Mouse (Mus musculus) erythroblast, embryonic 14.5 days (primary cell): ENCODE data around the gene Abcc10. TPM values are rescaled to one million over a fixed set of nuclear protein-coding genes. Genes with fewer than 3 reads are reported as not detected.
A peak's percentile ranks its signal among the peaks of the same experiment; 100 is the strongest.

Experiments used
- H3K27me3 ChIP-seq: 2 replicates; pipeline ENCODE4 v1.6.1; 2012; ENCODE audit warnings: inconsistent platforms; ENCODE audit not compliant: control insufficient read depth
- H3K36me3 ChIP-seq: 2 replicates; pipeline ENCODE4 v1.6.1; 2012; ENCODE audit warnings: mild to moderate bottlenecking, inconsistent platforms; ENCODE audit not compliant: control insufficient read depth
- H3K4me1 ChIP-seq: 2 replicates; pipeline ENCODE4 v1.6.1; 2012; ENCODE audit warnings: inconsistent platforms; ENCODE audit not compliant: control insufficient read depth
- H3K4me3 ChIP-seq: replicated peaks from 2 replicates; pipeline ENCODE3; 2012; ENCODE audit warnings: moderate library complexity, mild to moderate bottlenecking, inconsistent platforms
- H3K9me3 ChIP-seq: 2 replicates; pipeline ENCODE4 v1.6.1; 2012; ENCODE audit warnings: low read length, inconsistent platforms, mixed read lengths; ENCODE audit not compliant: control insufficient read depth
- GATA1 ChIP-seq: IDR thresholded peaks from 2 replicates; pipeline ENCODE4 v1.6.1; 2012; ENCODE audit warnings: low read length, inconsistent platforms, mixed read lengths
- TAL1 ChIP-seq: IDR thresholded peaks from 3 replicates; pipeline ENCODE4 v1.6.1; 2012; ENCODE audit warnings: low read length, inconsistent platforms, mixed read lengths
- polyA plus RNA-seq: library from polyadenylated mRNA; stranded (reverse); fragments of >175 nt; gene quantifications from 2 replicates; pipeline ENCODE4 v1.2.3, GENCODE M21; 2012

The Abcc10 gene
- polyA plus RNA-seq, result 0.17 and 0.34 TPM in 2 replicates

DNA sequence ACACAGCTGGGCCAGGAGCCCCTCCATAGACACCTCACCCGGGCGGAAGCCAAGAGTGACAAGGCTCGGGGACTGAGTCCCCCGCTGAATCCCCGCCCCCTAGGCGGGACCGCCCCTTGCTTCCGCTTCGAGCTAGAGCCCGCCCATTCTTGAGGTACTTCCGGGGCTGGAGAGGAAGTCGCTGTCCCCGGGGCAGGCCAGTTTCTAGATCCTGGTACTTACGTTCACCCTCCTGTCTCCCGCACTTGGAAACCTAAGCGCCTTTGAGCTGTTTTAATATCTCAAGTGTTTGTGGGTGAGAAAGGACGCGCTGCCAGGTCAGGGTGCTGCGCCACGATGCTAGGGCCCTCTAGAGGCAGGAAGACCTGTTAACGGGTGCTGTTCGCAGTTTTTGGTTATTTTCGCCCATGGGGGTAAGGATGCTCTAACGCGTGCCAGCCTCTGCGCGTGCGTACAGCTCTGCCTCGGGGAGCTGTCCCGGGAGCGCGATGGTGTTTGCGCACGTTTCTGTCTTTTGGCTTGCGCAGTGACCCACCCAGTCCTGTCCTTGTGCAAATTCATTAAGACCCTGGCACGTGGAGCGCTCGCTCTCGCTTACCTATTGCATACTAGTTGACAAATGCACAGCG is at the start of gene Abcc10:
Gene Abcc10 (minus strand): TSS at position 447 of the 629 bp plus-strand sequence.
- H3K9me3 ChIP-seq, result no peaks in the 10 kb centered on the region
- peaks cover 43% of the 10 kb centered on the region for H3K4me1 ChIP-seq
- H3K36me3 ChIP-seq, result peaks cover 9% of the 10 kb centered on the region
- H3K27me3 ChIP-seq, result no peaks in the 10 kb centered on the region
- H3K4me3 ChIP-seq, result peak within 1 kb of the TSS; percentile 88
- no peak for TF ChIP-seq GATA1
- no peak for TF ChIP-seq TAL1

DNA sequence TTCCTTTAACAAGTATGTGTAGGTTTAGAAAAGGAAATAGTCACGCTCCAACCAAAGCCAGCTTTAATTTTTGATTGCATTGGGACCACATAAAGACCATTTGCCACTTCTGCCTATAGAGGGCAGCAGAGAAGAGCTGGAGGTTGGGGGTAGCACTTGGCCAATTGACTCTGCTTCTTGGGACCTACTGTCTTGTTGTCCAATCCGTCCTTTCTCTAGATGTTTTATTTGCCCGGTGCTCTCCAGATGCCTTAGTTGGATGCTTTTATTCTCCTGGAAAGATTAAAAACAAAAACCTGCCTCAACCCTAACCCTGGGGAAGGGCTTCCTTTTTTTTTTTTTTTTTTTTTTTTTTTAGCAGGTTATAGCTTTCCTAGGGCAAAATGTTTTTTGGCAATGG is 43.6 kb upstream of the Abcc10 start:
- H3K4me3 ChIP-seq, result no peak overlapping the region
- no peaks in the 10 kb centered on the region for H3K36me3 ChIP-seq
- no peak for TF ChIP-seq TAL1
- no peak for TF ChIP-seq GATA1
- H3K4me1 ChIP-seq, result no peaks in the 10 kb centered on the region
- H3K27me3 ChIP-seq, result no peaks in the 10 kb centered on the region
- no peaks in the 10 kb centered on the region for H3K9me3 ChIP-seq

DNA sequence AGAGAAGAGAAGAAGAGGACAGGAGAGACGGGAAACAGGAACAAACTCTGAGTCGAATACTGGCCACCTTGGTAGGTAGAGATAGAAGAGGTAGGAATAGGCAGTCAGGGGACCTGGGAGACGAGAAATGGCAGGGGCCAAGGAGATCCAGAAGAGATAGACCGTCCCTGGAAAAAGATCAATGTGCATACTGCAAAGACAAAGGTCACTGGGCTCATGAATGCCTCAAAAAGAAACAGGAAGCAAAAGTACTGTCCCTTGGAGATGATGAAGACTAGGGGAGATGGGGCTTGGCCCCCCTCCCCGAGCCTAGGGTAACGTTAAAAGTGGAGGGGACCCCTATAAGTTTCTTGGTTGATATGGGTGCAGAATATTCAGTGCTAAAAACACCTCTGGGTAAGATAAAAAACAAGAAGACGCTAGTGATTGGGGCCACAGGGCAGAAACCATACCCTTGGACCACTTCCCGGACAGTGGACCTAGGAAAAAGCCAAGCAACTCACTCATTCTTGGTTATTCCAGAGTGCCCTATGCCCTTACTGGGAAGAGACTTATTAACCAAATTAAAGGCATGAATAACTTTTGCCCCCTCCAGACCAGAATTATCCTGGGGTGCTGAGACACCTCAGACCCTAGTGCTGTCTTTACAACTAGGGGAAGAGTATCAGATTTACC is 23.0 kb upstream of the Abcc10 start:
- H3K27me3 ChIP-seq, result no peaks in the 10 kb centered on the region
- peaks cover 47% of the 10 kb centered on the region for H3K9me3 ChIP-seq
- no peak overlapping the region for H3K4me3 ChIP-seq
- no peak for TF ChIP-seq TAL1
- H3K36me3 ChIP-seq, result no peaks in the 10 kb centered on the region
- no peaks in the 10 kb centered on the region for H3K4me1 ChIP-seq

DNA sequence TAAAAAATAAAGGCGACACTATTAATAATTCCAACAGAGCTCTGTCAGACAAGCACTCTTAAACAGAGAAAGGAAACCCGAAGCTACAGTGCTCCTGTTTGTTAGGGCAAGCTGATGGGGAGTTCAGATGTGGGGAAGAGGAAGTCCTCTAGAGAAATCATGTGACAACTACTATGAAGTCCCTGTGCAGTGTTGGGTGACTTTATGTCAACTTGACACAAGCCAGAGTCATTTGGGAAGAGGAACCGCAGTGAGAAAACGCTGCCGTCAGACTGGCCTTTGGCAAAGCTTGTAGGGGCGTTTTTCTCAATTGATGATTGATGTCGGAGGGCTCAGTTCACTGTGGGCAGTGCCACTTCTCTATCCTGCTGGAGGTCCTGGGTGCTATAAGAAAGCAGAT is 13.1 kb upstream of the Abcc10 start:
- H3K4me1 ChIP-seq, result no peaks in the 10 kb centered on the region
- no peak for TF ChIP-seq GATA1
- no peak for TF ChIP-seq TAL1
- H3K9me3 ChIP-seq, result peaks cover 25% of the 10 kb centered on the region
- no peaks in the 10 kb centered on the region for H3K36me3 ChIP-seq
- H3K27me3 ChIP-seq, result no peaks in the 10 kb centered on the region; the same call in 1 of the 2 replicates
- no peak overlapping the region for H3K4me3 ChIP-seq

DNA sequence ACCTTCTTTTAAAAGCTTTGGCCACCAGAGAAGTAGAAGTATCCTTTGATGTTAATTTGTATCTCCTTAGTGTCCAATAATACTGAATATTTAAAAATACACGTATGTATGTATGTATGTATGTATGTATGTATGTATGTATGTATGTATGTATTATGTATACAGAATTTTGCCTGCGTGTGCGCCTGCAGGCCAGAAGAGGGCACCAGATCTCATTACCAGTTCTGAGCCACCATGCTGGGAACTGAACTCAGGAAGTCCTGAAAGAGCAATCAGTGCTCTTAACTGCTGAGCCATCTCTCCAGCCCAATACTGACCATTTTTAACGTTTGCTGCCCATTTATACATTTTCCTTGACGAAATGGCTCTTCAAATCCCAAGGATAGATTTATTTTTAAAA is 8.3 kb upstream of the Abcc10 start:
- TF ChIP-seq TAL1, result no peak
- TF ChIP-seq GATA1, result no peak

DNA sequence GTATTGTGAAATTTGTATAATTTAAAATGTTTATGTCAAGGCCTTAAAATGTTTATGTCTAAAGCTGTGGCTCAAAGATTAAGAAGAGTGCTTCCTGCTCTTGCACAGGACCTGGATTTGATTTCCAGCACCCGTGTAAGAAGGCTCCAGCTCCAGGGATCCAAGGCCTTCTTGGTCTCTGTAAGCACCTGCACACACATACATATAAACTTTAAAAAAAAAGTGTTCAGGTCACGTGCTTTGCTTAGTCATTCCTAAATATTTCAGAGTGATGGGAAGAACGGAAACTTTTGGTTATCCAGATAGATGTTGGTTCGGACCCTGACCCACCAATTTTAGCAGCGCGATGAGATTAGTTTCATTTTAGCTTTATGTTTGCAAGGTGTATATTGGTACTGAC is 571 bp upstream of the Abcc10 start:
- Histone ChIP-seq H3K9me3 (peaks cover 2% of the 10 kb centered on the region), H3K27me3 (no peaks in the 10 kb centered on the region), H3K4me3 (peak overlapping the region; percentile 88), H3K36me3 (peaks cover 2% of the 10 kb centered on the region), H3K4me1 (peaks cover 43% of the 10 kb centered on the region)
- TF ChIP-seq GATA1, result no peak
- TF ChIP-seq TAL1, result no peak

More for the DNA sequence above, 8.3 kb upstream of the Abcc10 start:
- H3K9me3 ChIP-seq, result peaks cover 4% of the 10 kb centered on the region
- H3K4me3 ChIP-seq, result no peak overlapping the region
- H3K36me3 ChIP-seq, result no peaks in the 10 kb centered on the region
- H3K27me3 ChIP-seq, result peaks cover 2% of the 10 kb centered on the region; the same call in 1 of the 2 replicates
- H3K4me1 ChIP-seq, result peaks cover 12% of the 10 kb centered on the region

DNA sequence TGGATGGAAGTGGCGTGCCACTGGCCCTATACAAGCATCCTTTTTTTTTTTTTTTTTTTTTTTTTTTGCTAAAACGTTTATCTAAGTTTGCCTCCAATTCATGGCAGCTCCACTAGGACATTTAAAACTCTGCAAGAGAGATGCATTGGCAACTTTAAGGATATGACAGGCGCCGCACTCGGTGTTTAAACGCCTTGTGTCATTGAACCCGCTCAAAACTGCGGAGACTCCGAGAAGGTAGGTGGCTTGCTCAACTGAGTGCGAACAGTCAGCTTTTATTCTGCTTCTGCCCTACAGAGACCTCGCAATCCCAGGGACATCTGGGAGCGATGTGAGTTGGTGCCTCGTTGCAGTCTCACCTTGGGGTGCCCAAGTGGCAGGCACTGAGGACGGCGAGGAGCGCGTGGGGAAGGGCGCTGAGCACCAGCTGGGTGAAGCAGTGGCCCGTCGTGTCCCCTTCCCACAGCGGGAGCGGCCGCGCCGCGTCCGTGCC is 693 bp downstream of the Abcc10 start:
- Histone ChIP-seq H3K4me3 (peak overlapping the region; percentile 88), H3K27me3 (no peaks in the 10 kb centered on the region), H3K4me1 (peaks cover 41% of the 10 kb centered on the region), H3K9me3 (no peaks in the 10 kb centered on the region), H3K36me3 (peaks cover 10% of the 10 kb centered on the region)
- no peak for TF ChIP-seq GATA1
- no peak for TF ChIP-seq TAL1

DNA sequence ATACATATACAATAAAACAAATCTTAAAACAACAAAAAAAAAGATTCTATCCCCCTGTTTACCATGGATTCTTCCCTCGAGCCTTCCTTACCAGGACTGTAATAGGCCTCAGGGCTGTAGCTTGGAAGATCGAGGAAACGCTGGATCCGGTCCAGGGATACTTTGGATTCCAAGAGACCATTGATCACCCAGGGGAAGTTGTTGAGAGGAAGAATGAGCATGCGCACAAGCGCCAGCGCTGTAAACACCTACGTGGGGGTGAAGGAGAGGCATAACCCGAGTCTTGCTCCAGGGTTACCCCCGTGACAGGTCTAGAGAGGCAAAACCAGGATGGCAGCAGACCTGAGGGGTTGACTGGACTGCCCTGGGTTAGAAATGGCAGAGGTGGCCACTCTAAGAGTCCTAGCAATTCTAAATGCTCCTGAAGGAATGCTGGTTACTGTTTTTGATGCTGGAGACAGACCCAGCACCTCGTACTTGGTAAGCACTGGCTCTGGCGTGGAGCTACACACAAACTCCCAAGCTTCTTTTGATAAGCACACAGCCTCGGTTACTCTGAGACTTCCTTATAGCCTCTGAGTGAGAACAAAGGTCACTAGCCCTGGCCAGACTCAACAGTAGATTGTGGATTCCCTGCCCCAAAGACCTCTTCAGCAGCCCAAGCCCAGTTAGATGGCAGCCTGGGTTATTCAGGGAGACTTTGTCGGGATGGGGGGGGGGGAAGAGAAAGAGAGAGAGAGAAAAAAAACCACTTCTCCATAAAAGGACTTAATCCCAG is 5.9 kb downstream of the Abcc10 start:
- Histone ChIP-seq H3K36me3 (peaks cover 14% of the 10 kb centered on the region), H3K4me3 (no peak overlapping the region), H3K9me3 (peaks cover 4% of the 10 kb centered on the region), H3K4me1 (peaks cover 17% of the 10 kb centered on the region), H3K27me3 (no peaks in the 10 kb centered on the region)
- TF ChIP-seq TAL1 (no peak), GATA1 (no peak)

DNA sequence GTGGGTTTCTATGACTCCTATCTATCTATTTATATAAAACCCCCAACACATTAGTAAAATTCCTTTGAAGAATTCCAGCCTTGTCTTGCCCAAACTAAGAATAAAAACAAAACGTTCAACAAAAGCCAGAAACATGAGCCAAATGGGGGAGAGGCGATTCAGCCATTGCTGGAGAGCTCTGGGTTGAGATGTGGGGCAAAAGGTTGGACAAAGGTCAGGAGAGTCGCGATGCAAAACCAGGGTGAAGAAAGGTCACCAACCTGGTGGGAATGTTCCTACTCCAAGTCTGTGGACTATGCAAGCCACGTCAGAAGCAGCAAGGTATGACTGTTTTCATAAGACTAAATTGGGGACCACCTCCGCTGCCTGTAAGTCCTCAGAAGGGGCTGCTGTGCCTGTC is 7.7 kb downstream of the Abcc10 start:
- TF ChIP-seq GATA1 (no peak), TAL1 (no peak)
- peaks cover 8% of the 10 kb centered on the region for H3K9me3 ChIP-seq
- no peak overlapping the region for H3K4me3 ChIP-seq
- H3K27me3 ChIP-seq, result no peaks in the 10 kb centered on the region
- peaks cover 14% of the 10 kb centered on the region for H3K36me3 ChIP-seq
- H3K4me1 ChIP-seq, result peaks cover 10% of the 10 kb centered on the region
